Mouse (Mus musculus): ENCODE measurements at regions not wholly inside any gene's neighbourhood (a gene's known extent, or its start where the extent isn't known, plus 50 kb on each side); places are given as distances from the start of the nearest gene placed in this dataset.
A peak's percentile ranks its signal among the peaks of the same experiment; 100 is the strongest.
"Not testable (repeated sequence)": the region's sequence is repeated elsewhere in the genome, so short reads cannot be mapped to it uniquely, and the experiment has no call there.

GRCm38 (mm10) chr16:58136979-58137378 is 271.3 kb upstream of the Dcbld2 start:
- ATAC-seq (replicated peaks; ENCODE audit: poor library complexity): no peak

DNA sequence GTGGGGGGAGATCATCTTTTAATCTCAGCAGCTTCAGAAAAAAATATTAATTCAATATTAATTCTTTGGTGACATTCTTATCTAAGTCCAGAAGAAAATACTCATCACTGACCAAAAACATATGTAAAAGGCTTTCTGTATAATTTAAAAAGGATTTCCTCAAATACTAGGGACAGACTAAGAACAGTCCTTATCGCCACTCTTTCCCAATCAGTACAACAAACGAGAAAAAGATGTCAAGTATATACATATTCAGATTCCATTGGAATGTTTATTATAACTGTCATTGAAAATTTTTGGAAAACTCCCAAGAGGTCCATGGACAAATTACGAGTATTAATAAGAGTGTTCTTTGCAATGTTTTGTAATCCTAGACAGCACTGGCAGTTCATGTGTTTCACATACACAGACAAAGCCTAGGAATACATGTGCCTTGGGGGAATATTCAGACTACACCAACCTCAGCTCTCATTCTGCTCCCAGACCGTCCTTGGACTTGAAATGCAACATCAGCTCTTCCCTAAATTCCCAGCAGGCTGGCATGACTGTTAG is 270.4 kb upstream of the Dcbld2 start:
- no peak for ATAC-seq (replicated peaks; ENCODE audit: poor library complexity)

DNA sequence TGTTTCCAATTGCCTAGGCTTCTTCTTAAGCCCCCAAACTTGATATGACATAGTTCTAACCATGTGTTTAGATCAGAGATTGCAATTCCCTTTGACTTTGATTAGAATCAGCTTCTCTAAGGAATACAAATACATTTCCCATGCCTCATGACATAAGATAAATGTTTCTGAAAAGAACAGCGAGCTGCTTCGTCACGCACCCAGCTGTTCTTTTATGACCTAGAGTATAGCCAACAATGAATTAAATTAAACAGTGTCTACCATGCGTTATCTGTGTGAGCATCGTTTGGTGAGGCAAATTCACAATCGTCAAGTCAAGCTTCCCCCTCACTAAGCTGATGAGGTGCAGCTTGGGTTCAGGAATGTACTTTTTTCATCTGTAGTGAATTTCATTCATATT is 261.8 kb upstream of the Dcbld2 start:
- no peak for ATAC-seq (replicated peaks; ENCODE audit: poor library complexity)

- no peak for ATAC-seq (replicated peaks; ENCODE audit: poor library complexity)
These were observed 252.7 kb upstream of the Dcbld2 start for GRCm38 (mm10) chr16:58155538-58155937.

DNA sequence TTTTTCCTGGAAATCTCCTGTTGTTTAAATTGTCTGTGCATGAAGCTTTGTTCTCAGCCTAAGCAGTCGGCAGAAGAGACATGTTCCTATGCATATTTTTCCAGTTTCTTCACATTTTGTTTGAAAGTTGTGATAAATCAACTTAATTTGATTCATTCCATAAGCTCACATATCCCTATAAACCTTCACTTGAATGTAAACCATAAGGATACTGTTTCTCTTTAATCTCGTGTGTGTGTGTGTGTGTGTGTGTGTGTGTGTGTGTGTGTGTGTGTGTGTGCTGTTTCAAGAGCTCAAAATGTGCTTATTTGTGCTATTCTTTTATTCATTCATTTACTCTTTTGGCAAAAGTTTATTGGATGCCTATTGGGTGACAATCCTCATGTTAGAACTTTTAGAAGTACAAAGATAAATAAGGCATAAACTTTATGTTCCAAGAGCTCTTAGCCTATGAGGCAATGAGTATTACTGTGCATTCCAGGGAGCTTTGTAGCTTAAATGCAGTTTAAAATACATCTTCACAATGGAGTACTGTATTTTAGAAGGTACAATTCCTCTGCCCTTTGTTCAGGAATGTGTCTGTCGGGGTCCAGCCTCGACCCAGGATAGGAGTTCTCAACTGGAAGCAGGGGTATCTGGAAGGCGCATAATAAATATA is 229.4 kb upstream of the Dcbld2 start:
- no peak for ATAC-seq (replicated peaks; ENCODE audit: poor library complexity)

- ATAC-seq (replicated peaks; ENCODE audit: poor library complexity): not testable (repeated sequence)
These were observed 228.3 kb upstream of the Dcbld2 start for GRCm38 (mm10) chr16:58179981-58180380.

DNA sequence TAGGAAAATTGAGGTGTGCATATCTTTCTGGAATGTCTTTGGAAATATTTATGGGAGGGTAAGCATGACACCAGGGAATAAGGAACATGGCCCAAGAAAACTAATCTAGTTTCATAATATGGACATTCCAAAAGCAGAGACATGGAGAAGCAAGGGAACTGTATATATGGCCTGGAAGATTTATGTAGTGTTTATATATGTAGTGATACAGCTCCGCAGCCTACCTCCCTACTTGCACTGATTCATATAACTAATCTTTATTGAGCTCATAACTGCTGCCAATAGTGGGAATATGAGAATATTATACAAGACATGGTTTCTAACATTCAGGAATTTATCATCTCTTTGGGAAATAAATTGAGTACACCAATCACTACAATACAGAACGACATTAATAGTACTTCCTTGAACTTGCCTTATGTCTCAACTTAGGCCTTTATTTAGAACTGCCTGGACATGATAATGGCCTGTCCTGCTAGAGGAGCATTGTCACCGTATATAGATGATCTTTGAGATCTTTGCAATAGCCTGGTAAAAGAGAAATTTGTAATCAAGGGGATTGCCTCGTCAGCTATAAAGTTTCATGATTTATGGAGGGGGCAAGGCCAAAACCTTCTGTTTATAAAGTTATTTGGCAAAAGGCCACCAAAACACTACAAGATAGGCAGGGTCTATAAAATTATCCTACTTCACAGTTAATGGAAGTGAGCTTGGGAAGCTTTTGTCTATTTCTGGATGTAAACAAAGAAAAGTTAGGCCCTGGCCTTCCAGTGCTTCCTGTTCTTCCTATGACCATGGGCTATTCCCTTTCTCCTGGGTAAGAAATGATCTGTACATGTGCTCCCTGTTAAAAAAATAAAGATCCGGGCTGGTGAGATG is 213.4 kb upstream of the Dcbld2 start:
- ATAC-seq (replicated peaks; ENCODE audit: poor library complexity): no peak

- ATAC-seq (replicated peaks; ENCODE audit: poor library complexity): no peak
These were observed 196.4 kb upstream of the Dcbld2 start for GRCm38 (mm10) chr16:58211872-58212271.

- ATAC-seq (replicated peaks; ENCODE audit: poor library complexity): no peak
These were observed 173.6 kb upstream of the Dcbld2 start for GRCm38 (mm10) chr16:58234686-58235085.

DNA sequence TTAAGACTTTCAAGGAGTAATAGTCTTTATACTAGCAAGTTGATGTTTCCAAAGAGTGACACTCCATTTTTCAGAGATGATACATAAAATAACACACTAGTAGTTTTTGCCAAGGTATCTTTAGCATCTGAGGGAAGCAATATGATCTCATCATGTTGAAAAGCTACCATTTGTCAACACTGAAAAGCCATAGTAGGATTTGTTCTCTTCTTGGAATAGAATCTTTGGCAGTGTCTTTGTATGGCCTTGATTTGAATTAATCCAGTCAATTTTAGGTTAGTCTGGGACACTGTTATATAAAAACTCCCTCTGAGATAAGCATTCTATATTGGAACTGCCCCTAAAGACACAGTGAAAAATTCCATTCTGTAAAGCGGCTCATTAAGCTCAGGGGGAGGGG is 171.4 kb upstream of the Dcbld2 start:
- ATAC-seq (replicated peaks; ENCODE audit: poor library complexity): no peak

DNA sequence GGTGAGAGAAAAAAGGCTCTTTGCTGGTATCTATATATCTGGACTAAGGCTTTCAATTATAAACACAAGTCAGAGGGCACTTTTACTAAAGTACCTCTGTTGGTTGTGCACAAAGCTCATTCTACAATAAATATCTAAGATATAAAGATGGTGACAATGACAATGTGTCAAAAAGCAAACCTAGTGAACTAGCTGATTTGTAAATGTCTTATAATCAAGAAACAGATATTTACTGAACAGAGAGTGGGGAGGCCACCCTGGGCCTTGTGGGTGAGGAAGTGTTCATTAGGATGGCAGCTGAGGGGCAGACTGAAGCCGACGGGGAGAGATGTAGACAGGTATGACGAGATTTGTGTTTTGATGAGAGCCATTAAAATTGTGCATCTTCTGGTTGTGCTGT is 132.0 kb upstream of the Dcbld2 start:
- ATAC-seq (replicated peaks; ENCODE audit: poor library complexity): no peak

DNA sequence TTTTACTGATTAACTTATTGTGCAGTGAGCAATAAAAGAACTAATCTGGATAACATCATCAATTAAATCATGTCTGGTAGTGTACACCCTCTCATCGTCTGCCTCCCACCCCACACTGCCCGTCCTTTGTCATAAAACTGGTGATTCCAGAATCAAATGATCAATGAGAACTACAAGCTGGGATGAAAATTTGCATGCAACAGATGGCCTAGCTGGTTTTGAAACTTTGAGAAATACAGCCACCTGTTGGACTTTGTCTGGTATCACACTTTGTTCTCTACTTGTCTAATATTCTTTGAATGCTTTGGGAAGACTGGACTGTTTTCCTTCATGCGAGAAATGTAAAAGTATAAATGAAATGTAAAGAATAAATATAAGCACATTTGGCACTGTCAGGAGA is 126.8 kb upstream of the Dcbld2 start:
- ATAC-seq (replicated peaks; ENCODE audit: poor library complexity): no peak

DNA sequence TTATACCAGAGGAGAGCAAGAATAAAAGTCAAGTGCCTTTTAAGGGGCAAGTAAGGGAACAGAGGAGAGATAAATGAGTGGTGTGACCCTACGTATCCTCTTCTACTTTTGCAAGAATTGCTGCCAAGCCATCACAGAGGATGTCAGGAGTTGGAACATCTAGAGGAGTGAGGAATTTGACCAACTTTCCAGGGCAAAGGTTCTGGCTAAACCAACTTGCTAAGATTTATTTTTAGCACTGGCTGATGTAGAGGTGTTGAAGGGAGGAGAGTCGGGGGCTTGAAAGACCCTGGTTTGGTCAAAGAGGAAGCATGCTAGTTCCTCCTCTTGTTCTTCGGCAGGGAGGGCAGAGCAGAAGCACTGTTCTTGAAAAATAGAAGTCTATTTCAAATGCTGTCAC is 113.8 kb upstream of the Dcbld2 start:
- no peak for ATAC-seq (replicated peaks; ENCODE audit: poor library complexity)

DNA sequence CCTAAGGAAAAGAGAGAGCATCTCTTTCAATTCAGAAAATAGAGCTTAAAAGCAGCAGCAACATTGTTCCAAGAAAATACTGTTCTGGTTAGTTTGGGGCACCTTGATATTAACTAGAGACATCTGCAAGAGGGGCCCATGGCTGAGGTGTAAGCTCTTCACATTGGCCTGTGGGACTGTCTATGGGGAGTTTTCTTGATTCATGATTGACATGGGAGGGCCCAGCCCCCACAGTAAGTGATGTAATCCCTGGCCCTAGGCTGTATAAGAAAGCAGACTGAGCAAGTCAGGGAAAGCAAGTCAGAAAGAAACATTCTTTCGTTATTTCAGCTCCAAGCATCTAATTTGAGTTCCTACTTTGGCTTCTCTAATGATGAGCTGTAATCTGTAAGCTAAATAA is 113.1 kb upstream of the Dcbld2 start:
- no peak for ATAC-seq (replicated peaks; ENCODE audit: poor library complexity)

GRCm38 (mm10) chr16:58299495-58299894 is 108.7 kb upstream of the Dcbld2 start:
- peak; percentile 98 for ATAC-seq (replicated peaks; ENCODE audit: poor library complexity)

DNA sequence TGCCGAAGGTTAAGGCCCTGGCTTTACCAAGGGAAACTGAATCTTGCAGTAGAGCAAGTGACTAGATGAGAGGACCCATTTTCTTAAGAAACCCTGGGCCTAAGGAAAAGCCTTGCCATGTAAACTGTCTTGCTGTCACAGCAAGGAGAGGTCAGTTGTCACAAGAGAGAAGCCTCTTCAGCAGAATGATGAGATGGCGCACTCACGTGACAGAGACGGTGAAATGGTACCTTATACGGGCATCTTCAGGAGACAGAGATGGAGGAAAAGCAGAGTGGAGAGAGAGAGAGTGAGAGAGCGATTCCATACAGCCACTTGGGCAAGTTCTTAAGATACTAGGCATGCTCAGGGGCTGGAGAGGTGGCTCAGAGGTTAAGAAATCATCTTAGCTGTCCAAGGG is 108.1 kb upstream of the Dcbld2 start:
- ATAC-seq (replicated peaks; ENCODE audit: poor library complexity): no peak

- no peak for ATAC-seq (replicated peaks; ENCODE audit: poor library complexity)
These were observed 104.7 kb upstream of the Dcbld2 start for GRCm38 (mm10) chr16:58303555-58303954.

- no peak for ATAC-seq (replicated peaks; ENCODE audit: poor library complexity)
These were observed 91.3 kb upstream of the Dcbld2 start for GRCm38 (mm10) chr16:58316889-58317455.

- no peak for ATAC-seq (replicated peaks; ENCODE audit: poor library complexity)
These were observed 77.2 kb upstream of the Dcbld2 start for GRCm38 (mm10) chr16:58331087-58331486.

- ATAC-seq (replicated peaks; ENCODE audit: poor library complexity): no peak
These were observed 64.3 kb upstream of the Dcbld2 start for GRCm38 (mm10) chr16:58343921-58344320.

GRCm38 (mm10) chr16:58349354-58349753 is 58.9 kb upstream of the Dcbld2 start:
- no peak; the same call in 1 of the 2 replicates for ATAC-seq (replicated peaks; ENCODE audit: poor library complexity)

DNA sequence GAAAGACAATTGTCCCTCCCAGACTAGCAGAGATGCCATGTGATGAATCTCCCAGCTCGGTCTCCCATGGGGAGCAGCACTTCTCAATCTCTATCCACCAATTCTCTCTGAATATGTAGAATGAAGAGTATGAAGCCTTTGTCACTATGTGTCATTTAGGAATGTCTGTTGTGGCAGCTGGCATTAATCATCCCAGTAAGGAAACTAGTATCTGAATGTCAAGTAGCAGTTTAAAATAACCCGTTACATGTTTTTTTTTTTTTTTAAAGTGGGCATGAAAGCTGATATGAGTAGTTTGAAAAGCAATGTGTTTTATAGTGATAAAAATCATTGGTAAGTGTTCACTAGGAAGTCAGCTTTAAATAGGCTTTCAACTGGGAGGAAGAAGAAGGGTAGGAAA is 58.4 kb upstream of the Dcbld2 start:
- peak; percentile 66 for ATAC-seq (replicated peaks; ENCODE audit: poor library complexity)

Measured in megakaryocyte progenitor cell, adult 5-6 weeks (primary cell).